Mouse (Mus musculus): ENCODE data around the gene Lypla2. TPM values are rescaled to one million over a fixed set of nuclear protein-coding genes. Genes with fewer than 3 reads are reported as not detected.
A peak's percentile ranks its signal among the peaks of the same experiment; 100 is the strongest.

Gene Lypla2
- polyA plus RNA-seq, 1 experiment = 34.8 TPM

GRCm38 (mm10) chr4:135968271-135968869 lies 4.1 kb downstream of the Lypla2 start:
- H3K27ac ChIP-seq (ENCODE audit: control insufficient read depth, insufficient read depth, low read depth, low read length, poor library complexity) = no peak overlapping the region
- 85% methylated on average over 19 of the region's 19 CpGs for WGBS
- H3K4me3 ChIP-seq (replicated peaks; ENCODE audit: control insufficient read depth, low read depth, low read length) = no peak overlapping the region
- H3K4me1 ChIP-seq (ENCODE audit: control insufficient read depth, insufficient read depth, low read length) = peaks cover 3% of the 10 kb centered on the region
- TF ChIP-seq POLR2A (IDR thresholded peaks at IDR 0.05; ENCODE audit: borderline replicate concordance, control insufficient read depth, low read depth, low read length) (no peak), CTCF (IDR thresholded peaks at IDR 0.05; ENCODE audit: control insufficient read depth, insufficient read depth, low read length) (no peak)

GRCm38 (mm10) chr4:135967086-135967760 lies 5.2 kb downstream of the Lypla2 start:
- Histone ChIP-seq H3K4me1 (ENCODE audit: control insufficient read depth, insufficient read depth, low read length) (no peaks in the 10 kb centered on the region), H3K27ac (ENCODE audit: control insufficient read depth, insufficient read depth, low read depth, low read length, poor library complexity) (no peak overlapping the region), H3K4me3 (replicated peaks; ENCODE audit: control insufficient read depth, low read depth, low read length) (no peak overlapping the region)
- 85% methylated on average over 18 of the region's 18 CpGs for whole genome bisulfite sequencing
- TF ChIP-seq POLR2A (IDR thresholded peaks at IDR 0.05; ENCODE audit: borderline replicate concordance, control insufficient read depth, low read depth, low read length) = no peak
- no peak for TF ChIP-seq CTCF (IDR thresholded peaks at IDR 0.05; ENCODE audit: control insufficient read depth, insufficient read depth, low read length)

DNA sequence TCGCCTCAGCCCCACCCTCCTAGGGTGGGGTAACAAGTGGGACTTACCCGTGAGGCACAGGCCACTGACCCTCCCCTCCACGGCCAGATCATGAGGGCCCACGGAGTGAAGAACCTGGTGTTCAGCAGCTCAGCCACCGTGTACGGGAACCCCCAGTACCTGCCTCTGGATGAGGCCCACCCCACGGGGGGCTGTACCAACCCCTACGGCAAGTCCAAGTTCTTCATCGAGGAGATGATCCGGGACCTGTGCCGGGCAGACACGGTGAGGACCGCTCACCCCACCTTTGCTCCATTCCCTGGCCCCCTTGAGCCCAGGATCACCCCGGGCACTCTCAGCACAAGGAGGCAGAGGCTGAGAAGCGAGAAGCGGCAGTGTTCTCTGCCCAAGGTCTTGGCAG lies 6.1 kb downstream of the Lypla2 start:
- H3K4me1 ChIP-seq (ENCODE audit: control insufficient read depth, insufficient read depth, low read length) = no peaks in the 10 kb centered on the region
- TF ChIP-seq CTCF (IDR thresholded peaks at IDR 0.05; ENCODE audit: control insufficient read depth, insufficient read depth, low read length) (no peak), POLR2A (IDR thresholded peaks at IDR 0.05; ENCODE audit: borderline replicate concordance, control insufficient read depth, low read depth, low read length) (no peak)
- no peak overlapping the region for H3K27ac ChIP-seq (ENCODE audit: control insufficient read depth, insufficient read depth, low read depth, low read length, poor library complexity)
- WGBS = 90% methylated on average over 16 of the region's 16 CpGs
- no peak overlapping the region for H3K4me3 ChIP-seq (replicated peaks; ENCODE audit: control insufficient read depth, low read depth, low read length)

DNA sequence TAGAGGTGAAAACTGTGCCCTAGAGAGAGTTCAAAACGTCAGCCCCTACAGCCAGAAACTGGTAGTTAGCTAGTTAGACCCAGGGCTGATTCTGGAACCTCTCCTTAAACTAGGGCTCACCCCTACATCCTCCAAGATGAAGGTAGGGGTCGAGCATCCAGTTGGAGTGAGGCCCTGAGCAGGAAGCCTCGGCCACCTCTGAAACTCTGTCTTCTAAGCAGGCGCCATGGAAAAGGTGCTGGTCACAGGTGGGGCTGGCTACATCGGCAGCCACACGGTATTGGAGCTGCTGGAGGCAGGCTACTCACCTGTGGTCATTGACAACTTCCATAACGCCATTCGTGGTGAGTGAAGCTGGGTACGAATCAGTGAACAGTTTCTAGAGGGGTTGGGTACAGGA lies 7.3 kb downstream of the Lypla2 start:
- WGBS = 80% methylated on average over 9 of the region's 9 CpGs
- H3K4me3 ChIP-seq (replicated peaks; ENCODE audit: control insufficient read depth, low read depth, low read length) = no peak overlapping the region
- H3K27ac ChIP-seq (ENCODE audit: control insufficient read depth, insufficient read depth, low read depth, low read length, poor library complexity) = no peak overlapping the region
- TF ChIP-seq POLR2A (IDR thresholded peaks at IDR 0.05; ENCODE audit: borderline replicate concordance, control insufficient read depth, low read depth, low read length) (no peak), CTCF (IDR thresholded peaks at IDR 0.05; ENCODE audit: control insufficient read depth, insufficient read depth, low read length) (no peak)
- H3K4me1 ChIP-seq (ENCODE audit: control insufficient read depth, insufficient read depth, low read length) = no peaks in the 10 kb centered on the region

- TF ChIP-seq CTCF (IDR thresholded peaks at IDR 0.05; ENCODE audit: control insufficient read depth, insufficient read depth, low read length) = no peak
- TF ChIP-seq POLR2A (IDR thresholded peaks at IDR 0.05; ENCODE audit: borderline replicate concordance, control insufficient read depth, low read depth, low read length) = no peak; the same call in 1 of the 2 replicates
- Histone ChIP-seq H3K4me3 (replicated peaks; ENCODE audit: control insufficient read depth, low read depth, low read length) (peak overlapping the region; percentile 98), H3K4me1 (ENCODE audit: control insufficient read depth, insufficient read depth, low read length) (no peaks in the 10 kb centered on the region), H3K27ac (ENCODE audit: control insufficient read depth, insufficient read depth, low read depth, low read length, poor library complexity) (no peak overlapping the region)
- 4% methylated on average over 12 of the region's 12 CpGs for WGBS
Observed at GRCm38 (mm10) chr4:135964426-135964825, 8.0 kb downstream of the Lypla2 start.

DNA sequence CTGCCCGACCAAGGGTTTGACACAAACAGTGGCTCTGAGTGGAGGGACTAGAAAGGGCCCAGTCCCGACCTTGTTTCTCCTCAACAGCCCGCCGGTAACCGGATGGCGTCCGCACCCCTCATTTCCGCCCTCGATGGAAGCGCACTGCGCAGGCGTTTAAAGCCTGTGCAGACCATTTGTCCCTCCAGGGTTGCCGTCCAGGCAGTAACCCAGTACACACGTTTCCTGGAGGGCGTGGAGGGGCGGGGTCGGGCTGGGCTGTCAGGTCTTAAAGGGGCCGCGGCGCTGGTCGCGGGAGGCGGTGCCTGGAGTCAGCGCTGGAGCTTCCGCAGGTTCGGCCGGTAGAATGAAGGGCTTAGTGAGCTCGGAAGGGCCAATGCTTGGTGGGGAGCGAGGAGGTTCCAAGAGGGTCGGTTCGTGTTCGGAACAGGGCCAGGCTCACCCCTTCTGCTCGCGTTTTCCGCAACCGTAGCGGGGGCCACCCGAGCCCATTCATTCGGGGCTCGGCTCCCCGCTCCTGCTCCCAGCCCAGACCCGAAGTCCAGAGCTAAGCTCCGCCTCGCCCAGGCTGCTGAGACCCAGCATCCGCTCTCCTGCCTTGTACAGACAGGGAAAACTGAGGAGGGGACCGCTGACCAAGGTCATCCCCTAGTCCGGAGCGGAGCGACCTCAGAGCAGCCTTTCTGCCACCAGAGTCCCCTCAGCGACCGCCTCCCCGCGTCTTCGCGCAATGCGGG lies 8.8 kb downstream of the Lypla2 start, which contains the start of gene Gale:
TSS of gene Gale (plus strand) at position 271 of the 737 bp plus-strand sequence.
- Histone ChIP-seq H3K4me3 (replicated peaks; ENCODE audit: control insufficient read depth, low read depth, low read length) (peak within 1 kb of the TSS; percentile 98), H3K27ac (ENCODE audit: control insufficient read depth, insufficient read depth, low read depth, low read length, poor library complexity) (peak within 1 kb of the TSS; percentile 96), H3K4me1 (ENCODE audit: control insufficient read depth, insufficient read depth, low read length) (no peaks in the 10 kb centered on the region)
- TF ChIP-seq POLR2A (IDR thresholded peaks at IDR 0.05; ENCODE audit: borderline replicate concordance, control insufficient read depth, low read depth, low read length) = peak; percentile 91; the same call in 1 of the 2 replicates
- TF ChIP-seq CTCF (IDR thresholded peaks at IDR 0.05; ENCODE audit: control insufficient read depth, insufficient read depth, low read length) = no peak
- WGBS = under 1% methylated on average over 56 of the region's 56 CpGs

DNA sequence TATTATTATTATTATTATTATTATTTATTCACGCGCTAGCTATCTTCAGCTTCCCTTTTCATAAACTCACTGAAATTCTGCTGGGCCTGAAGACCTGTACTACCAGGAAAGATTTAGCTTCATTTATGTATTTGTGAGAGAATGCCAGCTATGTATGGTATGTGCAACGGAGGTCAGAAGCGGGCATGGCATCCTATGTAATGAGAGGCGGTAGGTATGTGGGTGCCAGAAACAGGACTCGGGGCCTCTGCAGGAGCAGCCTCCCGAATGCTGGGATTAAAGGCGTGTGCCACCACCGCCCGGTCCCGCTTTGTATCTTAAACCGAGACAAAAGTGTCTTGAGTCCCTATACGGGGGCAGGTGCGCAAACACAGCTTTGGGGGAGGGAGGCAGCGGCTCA lies 9.5 kb downstream of the Lypla2 start:
- H3K27ac ChIP-seq (ENCODE audit: control insufficient read depth, insufficient read depth, low read depth, low read length, poor library complexity) = peak overlapping the region; percentile 96
- WGBS = 8% methylated on average over 15 of the region's 15 CpGs
- TF ChIP-seq POLR2A (IDR thresholded peaks at IDR 0.05; ENCODE audit: borderline replicate concordance, control insufficient read depth, low read depth, low read length) (no peak), CTCF (IDR thresholded peaks at IDR 0.05; ENCODE audit: control insufficient read depth, insufficient read depth, low read length) (no peak)
- peak overlapping the region; percentile 98 for H3K4me3 ChIP-seq (replicated peaks; ENCODE audit: control insufficient read depth, low read depth, low read length)
- no peaks in the 10 kb centered on the region for H3K4me1 ChIP-seq (ENCODE audit: control insufficient read depth, insufficient read depth, low read length)

- Histone ChIP-seq H3K4me1 (ENCODE audit: control insufficient read depth, insufficient read depth, low read length) (no peaks in the 10 kb centered on the region), H3K4me3 (replicated peaks; ENCODE audit: control insufficient read depth, low read depth, low read length) (no peak overlapping the region), H3K27ac (ENCODE audit: control insufficient read depth, insufficient read depth, low read depth, low read length, poor library complexity) (no peak overlapping the region)
- 82% methylated on average over 7 of the region's 7 CpGs for WGBS
- TF ChIP-seq POLR2A (IDR thresholded peaks at IDR 0.05; ENCODE audit: borderline replicate concordance, control insufficient read depth, low read depth, low read length) = no peak
- no peak for TF ChIP-seq CTCF (IDR thresholded peaks at IDR 0.05; ENCODE audit: control insufficient read depth, insufficient read depth, low read length)
Observed at GRCm38 (mm10) chr4:135962198-135962597, 10.2 kb downstream of the Lypla2 start.

Data from bone marrow, adult 2 months (tissue).